Mouse (Mus musculus) liver, postnatal 0 days (tissue): ENCODE data around the gene Fam173a. TPM values are rescaled to one million over a fixed set of nuclear protein-coding genes. Genes with fewer than 3 reads are reported as not detected.

Experiments
- ATAC-seq: fragments of 200-750 bp; cut with Nextera tagmentation; 2 replicates; pipeline ENCODE4 v1.8.0; 2017; ENCODE audit warnings: mild to moderate bottlenecking, moderate library complexity
- DNase-seq: peaks from one replicate; pipeline ENCODE4 v3.0.0-alpha.2; 2016
- H3K27ac ChIP-seq: fragments of 300-500 bp; sonication (generic); 2 replicates; pipeline ENCODE4 v1.5.1; 2014; ENCODE audit warnings: antibody characterized with exemption, moderate library complexity, mild to moderate bottlenecking, low read depth
- H3K27me3 ChIP-seq: fragments of 300-500 bp; sonication (generic); 2 replicates; pipeline ENCODE4 v1.6.1; 2014; ENCODE audit warnings: low read length, control low read depth, mixed read lengths; ENCODE audit not compliant: insufficient read depth
- H3K36me3 ChIP-seq: fragments of 300-500 bp; sonication (generic); replicated peaks from 2 replicates; pipeline ENCODE4 v1.6.1; 2014; ENCODE audit warnings: mild to moderate bottlenecking, control low read depth, low read length, moderate library complexity, mixed read lengths; ENCODE audit not compliant: insufficient read depth
- H3K4me1 ChIP-seq: fragments of 300-500 bp; sonication (generic); 2 replicates; pipeline ENCODE4 v1.6.1; 2014; ENCODE audit warnings: antibody characterized with exemption, mild to moderate bottlenecking, control low read depth; ENCODE audit not compliant: insufficient read depth
- H3K4me2 ChIP-seq: fragments of 300-500 bp; sonication (generic); 2 replicates; pipeline ENCODE4 v1.6.1; 2014; ENCODE audit warnings: low read depth, mild to moderate bottlenecking, low read length, moderate library complexity, mixed read lengths
- H3K4me3 ChIP-seq: fragments of 300-500 bp; sonication (generic); 2 replicates; pipeline ENCODE4 v1.5.1; 2014; ENCODE audit warnings: low read depth, low read length
- H3K9ac ChIP-seq: fragments of 300-500 bp; sonication (generic); replicated peaks from 2 replicates; pipeline ENCODE4 v1.6.1; 2014; ENCODE audit warnings: mild to moderate bottlenecking, moderate library complexity
- H3K9me3 ChIP-seq: fragments of 300-500 bp; sonication (generic); 2 replicates; pipeline ENCODE4 v1.6.1; 2016; ENCODE audit warnings: mild to moderate bottlenecking, control low read depth, low read length, mixed read lengths
- CTCF ChIP-seq: sonication (generic); IDR thresholded peaks from 2 replicates; pipeline ENCODE4 v1.5.1; 2016; ENCODE audit warnings: antibody characterized with exemption, low read depth
- EP300 ChIP-seq: IDR thresholded peaks from 2 replicates; pipeline ENCODE4 v1.6.1; 2016; ENCODE audit warnings: antibody characterized with exemption, low read depth, mild to moderate bottlenecking
- WGBS: fragments of 180-500 bp; shearing (Covaris S2); extraction: QIAGEN DNeasy Blood & Tissue Kit; methylation state at CpG from one replicate; pipeline ENCODE4 v1.1.7; 2014; ENCODE audit not compliant: insufficient replicate concordance; 5-methylcytosine and 5-hydroxymethylcytosine counted together
- polyA plus RNA-seq: library from polyadenylated mRNA; unstranded; fragments of >200 nt; fragmentation: Nextera tagmentation; extraction: Ambion mirVana; gene quantifications from 2 replicates; pipeline ENCODE4 v1.2.1, GENCODE M21; 2015

Fam173a gene
- polyA plus RNA-seq, 1 experiment from 2014 or later = 51.6 TPM

DNA sequence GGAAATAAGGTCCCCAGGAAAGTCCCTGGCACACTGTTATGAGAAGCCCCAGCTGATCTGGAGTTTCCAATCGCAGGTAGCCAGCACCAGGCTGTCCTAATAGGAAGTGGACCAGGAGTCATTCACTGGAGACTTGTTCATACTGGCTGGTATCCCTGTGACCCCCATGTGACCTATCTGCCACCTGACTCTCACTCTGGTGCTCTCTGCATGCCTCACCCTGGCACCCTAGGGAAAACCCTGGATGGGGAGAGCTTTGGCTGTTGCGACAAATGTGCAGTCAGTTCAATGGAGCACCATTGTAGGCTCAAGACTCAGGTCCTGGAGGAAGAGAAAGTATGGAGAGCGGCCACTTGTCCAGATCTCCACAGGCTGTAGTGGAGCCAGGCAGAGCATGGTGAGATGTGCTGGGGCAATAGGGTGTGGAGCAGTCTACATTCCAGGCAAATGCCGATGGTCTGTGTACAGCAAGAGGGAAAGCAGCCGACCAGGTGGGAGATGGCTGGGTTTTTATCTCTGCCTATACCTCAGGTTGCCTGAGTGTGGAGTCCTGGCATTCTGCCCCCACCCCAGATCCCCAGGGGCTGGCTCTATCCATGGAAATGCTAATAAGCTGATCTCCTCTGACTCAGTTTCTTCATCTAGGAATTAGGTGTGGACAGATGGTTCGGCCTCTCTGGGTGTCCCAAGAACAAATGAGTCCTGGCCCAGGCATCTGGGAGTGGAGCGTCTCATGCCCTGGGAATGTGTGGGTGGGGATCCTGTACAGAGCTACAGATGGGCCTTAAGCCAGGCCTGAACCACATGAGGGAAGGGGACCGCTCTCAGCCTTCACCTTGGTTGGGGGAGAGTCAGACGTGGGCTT, 36.1 kb downstream of the Fam173a start:
- no peak overlapping the region for H3K9ac ChIP-seq
- TF ChIP-seq EP300 = no peak
- no peak for TF ChIP-seq CTCF
- H3K4me2 ChIP-seq = no peak overlapping the region
- H3K36me3 ChIP-seq = no peaks in the 10 kb centered on the region
- no peaks in the 10 kb centered on the region for H3K4me1 ChIP-seq
- DNase-seq (no peak), ATAC-seq (peak; percentile 7; the same call in 1 of the 2 replicates)
- H3K4me3 ChIP-seq = no peak overlapping the region
- H3K27me3 ChIP-seq = 0 out of 2 replicates have a peak, but pooled peaks cover 3% of the 10 kb centered on the region
- no peaks in the 10 kb centered on the region for H3K9me3 ChIP-seq
- 69% methylated on average over 9 of the region's 9 CpGs for WGBS
- H3K27ac ChIP-seq = no peak overlapping the region

DNA sequence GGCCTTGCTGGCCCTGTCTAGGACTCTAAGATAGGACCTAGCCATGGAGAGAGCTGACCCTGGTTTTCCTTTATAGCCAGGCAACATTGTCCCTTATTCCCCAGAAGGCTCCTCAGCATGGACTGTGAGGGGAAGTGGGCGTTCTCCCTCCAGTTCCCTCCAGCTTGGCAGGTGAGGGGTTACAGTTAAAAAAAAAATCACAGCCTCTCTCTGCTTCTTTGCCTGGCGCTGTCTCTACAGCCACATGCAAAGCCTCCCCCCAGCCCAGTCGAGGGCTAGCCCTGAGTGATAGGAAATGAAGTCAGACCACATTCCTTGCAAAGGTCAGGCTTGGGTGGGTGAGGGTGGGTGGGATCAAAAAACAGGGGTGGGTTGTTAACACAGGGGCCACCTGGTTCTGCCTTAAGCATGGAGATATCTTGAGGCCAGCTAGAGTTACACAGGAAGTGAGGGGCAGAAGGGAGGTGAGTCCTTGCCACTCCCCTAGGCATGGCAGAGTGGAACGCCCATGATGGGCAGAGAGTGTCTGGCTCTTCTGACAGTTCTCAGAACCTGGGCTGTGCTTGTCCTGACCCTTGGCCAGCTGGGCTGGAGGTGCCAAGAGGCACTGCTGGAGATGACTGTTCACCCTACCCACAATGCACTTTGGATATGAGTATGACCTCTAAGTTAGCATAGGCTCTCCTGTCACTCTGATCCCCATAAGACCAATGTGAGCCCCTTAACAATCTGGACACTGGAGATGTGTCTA, 36.9 kb downstream of the Fam173a start:
- WGBS = 39% methylated on average over 4 of the region's 4 CpGs
- 0 out of 2 replicates have a peak, but pooled peaks have one; percentile 15 for ATAC-seq

DNA sequence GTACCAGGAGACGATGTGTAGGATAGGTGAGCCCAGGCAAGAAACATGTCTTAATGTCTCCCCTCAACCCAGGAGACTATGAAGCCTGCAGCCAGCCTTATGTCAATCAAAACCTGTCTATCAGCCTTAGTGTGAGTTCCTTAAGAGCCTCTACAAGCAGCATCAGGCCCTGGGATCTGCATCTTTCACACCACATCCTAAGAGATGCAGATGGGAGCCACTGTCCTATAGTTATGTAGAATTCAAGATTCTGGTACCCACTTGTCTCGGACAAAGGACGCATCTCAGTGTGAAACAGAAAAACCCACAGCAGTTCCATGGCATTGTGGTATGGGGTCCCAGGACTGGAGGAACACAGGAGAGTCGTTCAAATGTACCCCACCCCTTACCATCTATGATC, 37.6 kb downstream of the Fam173a start:
- no peak overlapping the region for H3K9ac ChIP-seq
- 0 out of 2 replicates have a peak, but pooled peaks cover 3% of the 10 kb centered on the region for H3K27me3 ChIP-seq
- no peaks in the 10 kb centered on the region for H3K36me3 ChIP-seq
- H3K4me1 ChIP-seq = no peaks in the 10 kb centered on the region
- H3K4me2 ChIP-seq = no peak overlapping the region
- DNase-seq = no peak
- H3K27ac ChIP-seq = no peak overlapping the region
- no peak for ATAC-seq
- no peaks in the 10 kb centered on the region for H3K9me3 ChIP-seq
- no peak overlapping the region for H3K4me3 ChIP-seq
- TF ChIP-seq CTCF = no peak
- TF ChIP-seq EP300 = no peak
- WGBS = 72% methylated on average over 4 of the region's 4 CpGs

More for the DNA sequence above, 36.9 kb downstream of the Fam173a start:
- Histone ChIP-seq H3K4me3 (no peak overlapping the region), H3K4me1 (no peaks in the 10 kb centered on the region), H3K27ac (no peak overlapping the region), H3K9me3 (no peaks in the 10 kb centered on the region), H3K4me2 (no peak overlapping the region), H3K9ac (no peak overlapping the region), H3K36me3 (no peaks in the 10 kb centered on the region), H3K27me3 (0 out of 2 replicates have a peak, but pooled peaks cover 3% of the 10 kb centered on the region)
- TF ChIP-seq CTCF (no peak), EP300 (no peak)
- DNase-seq = no peak

DNA sequence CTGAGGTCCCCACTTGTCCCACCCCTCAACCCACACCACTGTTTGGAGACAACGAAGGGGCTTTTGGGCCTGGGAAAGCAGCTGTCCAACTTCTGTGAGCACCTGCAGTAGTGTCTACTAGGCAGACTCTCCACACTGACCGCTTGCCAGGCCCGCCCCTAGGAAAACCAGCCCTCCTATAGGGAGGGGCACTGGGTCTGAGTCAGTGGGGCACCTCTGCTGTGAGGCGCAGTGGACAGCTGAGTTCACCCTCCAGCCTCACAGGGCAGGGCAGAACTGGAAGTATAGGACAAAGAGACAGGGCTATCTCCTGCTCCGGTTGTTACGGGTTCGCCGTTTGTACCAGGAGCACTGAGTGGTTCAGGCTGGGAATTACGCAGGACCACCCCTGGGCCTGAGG, 38.5 kb downstream of the Fam173a start, which contains the start of gene Msln:
Gene Msln, minus strand, starts transcription at position 138 of the 400 bp plus-strand sequence.
- Histone ChIP-seq H3K4me3 (no peak within 1 kb of the TSS), H3K36me3 (no peaks in the 10 kb centered on the region), H3K27ac (no peak within 1 kb of the TSS), H3K9ac (no peak within 1 kb of the TSS), H3K9me3 (no peaks in the 10 kb centered on the region), H3K27me3 (0 out of 2 replicates have a peak, but pooled peaks cover 3% of the 10 kb centered on the region), H3K4me1 (no peaks in the 10 kb centered on the region), H3K4me2 (no peak within 1 kb of the TSS)
- ATAC-seq (no peak), DNase-seq (no peak)
- TF ChIP-seq EP300 (no peak), CTCF (no peak)
- WGBS = 79% methylated on average over 9 of the region's 9 CpGs

DNA sequence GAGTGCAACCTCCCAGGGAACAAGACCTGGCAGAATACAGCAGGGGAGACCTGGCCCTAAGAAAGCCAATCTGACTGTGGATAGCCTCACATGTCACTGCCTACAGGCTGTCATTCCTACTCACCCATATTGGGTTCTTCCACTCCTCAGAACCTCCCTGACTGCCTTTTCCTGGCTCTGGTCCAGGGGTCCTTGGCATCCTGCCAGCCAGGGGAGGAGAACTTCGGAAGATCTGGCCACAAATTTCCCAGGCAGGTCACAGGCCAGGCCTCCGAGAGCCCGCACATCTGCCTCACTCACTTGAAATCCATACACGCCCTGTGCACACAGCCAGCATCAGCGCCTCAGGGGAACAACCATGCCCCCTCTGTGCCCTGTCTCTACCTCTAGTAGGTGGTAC, 41.3 kb downstream of the Fam173a start:
- H3K36me3 ChIP-seq = no peaks in the 10 kb centered on the region
- H3K9ac ChIP-seq = no peak overlapping the region
- H3K9me3 ChIP-seq = no peaks in the 10 kb centered on the region
- DNase-seq (peak; percentile 39), ATAC-seq (no peak)
- no peaks in the 10 kb centered on the region for H3K27me3 ChIP-seq
- H3K4me1 ChIP-seq = no peaks in the 10 kb centered on the region
- no peak overlapping the region for H3K4me3 ChIP-seq
- TF ChIP-seq CTCF = no peak
- no peak for TF ChIP-seq EP300
- H3K4me2 ChIP-seq = no peak overlapping the region
- WGBS = 61% methylated on average over 5 of the region's 5 CpGs
- H3K27ac ChIP-seq = no peak overlapping the region

DNA sequence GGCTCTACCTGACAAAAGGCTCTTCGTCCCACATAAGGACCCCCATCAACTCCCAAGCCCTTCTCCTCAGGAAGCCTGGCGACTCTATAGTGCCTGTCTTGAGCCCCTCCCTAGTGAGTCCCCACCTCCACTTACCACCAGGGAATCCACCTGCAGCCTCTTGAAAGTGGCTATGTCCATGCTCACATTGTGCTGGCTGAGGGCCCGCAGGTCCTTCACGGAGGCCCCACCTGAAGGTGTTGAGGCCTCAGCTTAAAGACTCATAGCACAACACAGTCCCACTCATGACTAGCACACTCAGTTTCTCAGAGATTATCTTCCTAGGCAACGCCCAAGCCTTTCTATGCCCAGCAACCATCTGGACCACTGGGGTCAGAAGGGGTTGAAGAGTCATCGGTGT, 43.4 kb downstream of the Fam173a start:
- H3K27me3 ChIP-seq = no peaks in the 10 kb centered on the region
- TF ChIP-seq CTCF (no peak), EP300 (no peak)
- no peaks in the 10 kb centered on the region for H3K9me3 ChIP-seq
- H3K4me2 ChIP-seq = no peak overlapping the region
- no peaks in the 10 kb centered on the region for H3K4me1 ChIP-seq
- H3K27ac ChIP-seq = no peak overlapping the region
- H3K4me3 ChIP-seq = no peak overlapping the region
- DNase-seq (no peak), ATAC-seq (no peak)
- WGBS = 64% methylated on average over 6 of the region's 6 CpGs
- H3K36me3 ChIP-seq = no peaks in the 10 kb centered on the region
- no peak overlapping the region for H3K9ac ChIP-seq
